Comparison of ENCODE assay signal across 19 mouse cellular contexts in the genomic region with DNA sequence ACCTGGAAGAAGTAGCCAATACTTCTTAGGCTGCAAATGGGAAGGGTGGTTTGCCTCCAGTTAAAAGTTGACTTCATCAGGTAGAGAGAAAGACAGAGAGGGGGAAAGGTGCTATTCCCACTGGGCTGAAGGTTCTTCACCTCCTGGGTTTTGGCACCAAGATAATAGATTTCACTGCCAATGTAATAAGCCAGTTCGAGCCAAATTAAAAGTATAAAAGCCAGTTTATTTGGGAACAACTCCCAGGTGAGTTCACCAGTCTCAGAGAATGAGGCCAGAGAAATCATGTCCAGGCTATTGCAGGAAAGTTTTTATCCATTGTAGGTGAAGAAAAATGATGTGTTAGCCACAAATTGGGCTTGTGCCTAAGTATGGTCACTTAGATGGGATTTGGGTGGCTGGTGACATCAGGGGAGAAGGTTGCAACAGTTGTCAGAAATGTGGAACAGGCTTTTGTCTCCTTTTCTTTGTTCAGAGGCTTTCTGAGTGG.
"Had no signal": no experiment of that assay in that cellular context is flagged by ENCODE, and none has a peak within 500 bp of the region (broad histone marks: within the 10 kb centered on the region; RNA-seq: fewer than 3 reads in every experiment).

No protein-coding gene starts in this region.

- H3K4me2 ChIP-seq: heart, embryonic 12.5 days; hindbrain, embryonic 12.5 days; hindbrain, embryonic 15.5 days; intestine, embryonic 15.5 days; limb, embryonic 13.5 days; liver, embryonic 12.5 days had no signal

- H3K4me3 ChIP-seq: gastrocnemius, adult 2 months; heart, embryonic 10.5 days; heart, embryonic 12.5 days; hindbrain, embryonic 10.5 days; hindbrain, embryonic 12.5 days; hindbrain, embryonic 15.5 days; intestine, embryonic 15.5 days; layer of hippocampus, adult 2 months; left cerebral cortex, adult 2 months; limb, embryonic 13.5 days; liver, embryonic 12.5 days had no signal

- ATAC-seq: intestine, embryonic 15.5 days; intestine, postnatal 0 days; liver, embryonic 12.5 days had no signal

- H3K9ac ChIP-seq: heart, embryonic 12.5 days; hindbrain, embryonic 12.5 days; hindbrain, embryonic 15.5 days; intestine, embryonic 15.5 days; limb, embryonic 13.5 days; liver, embryonic 12.5 days; liver, embryonic 14.5 days had no signal

- H3K4me1 ChIP-seq: heart, embryonic 10.5 days; heart, embryonic 12.5 days; hindbrain, embryonic 10.5 days; hindbrain, embryonic 12.5 days; hindbrain, embryonic 15.5 days; intestine, embryonic 15.5 days; limb, embryonic 13.5 days; liver, embryonic 12.5 days had no signal

- H3K27ac ChIP-seq: gastrocnemius, adult 2 months; heart, embryonic 10.5 days; hindbrain, embryonic 10.5 days; hindbrain, embryonic 12.5 days; hindbrain, embryonic 15.5 days; intestine, embryonic 15.5 days; layer of hippocampus, adult 2 months; left cerebral cortex, adult 2 months; limb, embryonic 13.5 days; liver, embryonic 12.5 days; liver, embryonic 14.5 days had no signal

- H3K9me3 ChIP-seq: heart, embryonic 10.5 days; hindbrain, embryonic 12.5 days; hindbrain, embryonic 15.5 days; intestine, embryonic 15.5 days; limb, embryonic 13.5 days; liver, embryonic 12.5 days had no signal

- DNase-seq: gastrocnemius, adult 2 months; gastrocnemius, postnatal 10 days; gastrocnemius, postnatal 36 days; heart, adult 18-20 months; kidney, adult 18-20 months; kidney, postnatal 4 days; liver had no signal

- H3K36me3 ChIP-seq: heart, embryonic 10.5 days; heart, embryonic 12.5 days; hindbrain, embryonic 10.5 days; hindbrain, embryonic 12.5 days; hindbrain, embryonic 15.5 days; intestine, embryonic 15.5 days; limb, embryonic 13.5 days; liver, embryonic 12.5 days had no signal

- H3K27me3 ChIP-seq: heart, embryonic 12.5 days; hindbrain, embryonic 12.5 days; hindbrain, embryonic 15.5 days; intestine, embryonic 15.5 days; limb, embryonic 13.5 days; liver, embryonic 12.5 days had no signal
